Mouse (Mus musculus): ENCODE measurements around the gene Anapc15-ps. TPM values are rescaled to one million over a fixed set of nuclear protein-coding genes. Genes with fewer than 3 reads are reported as not detected.

Anapc15-ps gene
- total RNA-seq, 2 experiments from 2014 or later = not detected

DNA sequence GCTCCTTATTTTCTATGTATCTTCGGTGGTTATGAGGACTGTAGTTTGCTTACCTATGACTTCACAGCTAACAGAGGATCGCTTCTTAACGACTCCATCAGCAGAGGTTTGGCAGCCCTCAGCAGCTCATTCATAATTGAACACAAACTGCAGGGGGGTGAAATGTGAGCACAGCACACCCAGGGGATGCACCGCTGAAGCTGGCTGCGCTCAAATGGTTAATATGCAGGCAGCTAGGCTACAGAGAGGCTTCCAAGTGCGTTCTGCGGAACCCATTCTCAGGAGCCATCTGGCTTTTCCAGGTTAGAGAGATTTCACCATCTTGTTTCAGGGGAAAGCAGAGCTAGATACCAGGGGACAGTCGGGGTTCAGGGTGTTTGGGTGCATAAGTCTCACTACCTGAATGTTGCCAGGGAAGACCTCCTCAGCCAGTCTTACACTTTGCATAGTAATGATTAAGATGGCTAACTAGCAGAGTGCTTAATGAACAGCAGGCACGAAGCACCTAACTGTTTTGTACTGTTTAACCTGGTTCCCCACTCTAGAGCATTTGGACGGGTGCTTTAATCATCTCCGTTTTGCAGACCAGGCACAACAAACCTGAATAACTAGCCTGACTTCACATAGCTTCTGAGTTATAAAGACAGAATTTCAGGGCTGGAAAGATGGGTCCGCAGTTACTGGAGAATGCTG lies 21.5 kb upstream of the Anapc15-ps start:
- intact Hi-C loops (cut with DNase I) = no loop called here

DNA sequence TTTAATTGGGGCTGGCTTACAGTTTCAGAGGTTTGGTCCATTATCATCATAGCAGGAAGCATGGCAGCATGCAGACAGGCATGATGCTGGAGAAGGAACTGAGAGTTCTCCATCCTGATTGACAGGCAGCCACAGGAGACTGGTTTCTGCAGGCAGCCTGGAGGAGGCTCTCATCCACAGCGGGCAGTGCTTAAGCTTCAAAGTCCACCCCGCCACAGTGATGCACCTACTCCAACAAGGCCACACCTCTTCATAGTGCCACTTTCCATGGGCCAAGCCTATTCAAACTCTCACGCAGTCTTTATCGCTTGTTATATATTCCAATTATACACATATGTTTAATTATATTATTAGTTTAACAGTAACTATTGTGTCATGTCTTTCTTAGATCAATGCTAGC lies 18.1 kb upstream of the Anapc15-ps start:
- intact Hi-C loops (cut with DNase I) = no loop called here
- DNase-seq = no peak

More for the DNA sequence above, 21.5 kb upstream of the Anapc15-ps start:
- no peak for DNase-seq

DNA sequence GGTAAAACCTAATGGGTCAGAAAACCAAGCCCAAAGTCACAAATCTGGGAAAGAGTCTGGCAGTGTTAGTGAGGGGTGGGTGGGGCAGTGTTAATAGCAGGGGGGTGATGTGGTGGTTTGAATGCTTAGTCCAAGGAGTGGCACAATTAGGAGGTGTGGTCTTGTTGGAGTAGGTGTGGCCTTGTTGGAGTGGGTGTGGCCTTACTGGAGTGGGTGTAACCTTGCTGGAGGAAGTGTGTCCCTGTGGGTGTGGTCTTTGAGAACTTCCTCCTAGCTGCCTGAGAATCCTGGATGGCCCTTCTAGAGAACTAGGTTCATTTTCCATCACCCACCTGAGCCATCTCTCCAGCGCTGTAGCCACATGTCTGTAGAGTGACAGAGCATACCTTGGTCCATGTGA lies 16.6 kb upstream of the Anapc15-ps start:
- DNase-seq = no peak

DNA sequence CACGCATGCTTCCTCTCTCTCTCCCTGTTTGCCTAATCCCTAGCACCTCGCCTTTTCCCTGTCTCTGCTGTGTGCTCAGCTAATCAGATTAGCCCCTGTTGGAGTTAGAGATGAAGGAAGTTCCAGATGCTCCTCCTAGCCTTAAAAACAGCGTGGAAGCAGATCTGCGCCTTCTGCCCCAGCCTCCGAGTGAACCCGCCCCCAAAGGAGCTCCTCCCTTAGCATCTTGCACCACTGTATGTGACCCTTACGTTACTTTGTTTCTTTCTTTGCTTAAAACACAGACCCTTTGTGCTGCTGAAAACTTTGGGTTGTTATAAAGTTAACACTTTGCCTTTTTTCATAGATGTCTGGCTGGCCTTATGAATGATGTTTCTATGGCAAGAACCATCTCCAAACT lies 15.8 kb upstream of the Anapc15-ps start:
- DNase-seq = no peak
- intact Hi-C loops (cut with DNase I) = no loop called here

More for the DNA sequence above, 16.6 kb upstream of the Anapc15-ps start:
- intact Hi-C loops (cut with DNase I) = no loop called here

DNA sequence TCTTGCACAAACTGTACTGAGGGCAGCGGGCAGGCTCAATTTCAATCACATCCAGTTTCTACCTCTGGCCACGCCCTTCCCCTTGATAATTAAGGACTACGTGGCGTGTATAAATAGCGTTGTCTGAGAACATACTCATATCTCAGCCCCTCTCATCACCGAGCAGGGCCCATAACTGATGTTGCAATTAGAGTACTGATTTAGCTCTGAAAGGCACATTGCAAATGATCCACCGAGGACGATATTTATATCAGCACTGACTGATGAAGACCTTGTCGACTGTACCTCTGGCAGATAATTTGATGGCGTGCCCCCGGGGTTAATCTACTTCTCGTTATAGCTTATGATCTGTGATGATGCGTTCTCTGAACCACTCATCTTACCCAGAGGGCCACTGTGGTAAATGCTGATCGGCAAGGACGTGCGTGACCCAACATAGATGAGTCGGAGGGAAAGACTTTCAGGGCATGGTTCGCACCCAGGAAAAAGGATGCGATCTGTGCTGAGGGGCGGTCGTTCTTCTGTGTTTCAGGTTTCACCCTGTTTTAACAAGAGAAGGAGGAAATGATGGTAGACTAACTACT lies 14.4 kb upstream of the Anapc15-ps start:
- intact Hi-C loops (cut with DNase I) = no loop called here
- peak in 1 of 2 experiments; percentile 23 for DNase-seq

DNA sequence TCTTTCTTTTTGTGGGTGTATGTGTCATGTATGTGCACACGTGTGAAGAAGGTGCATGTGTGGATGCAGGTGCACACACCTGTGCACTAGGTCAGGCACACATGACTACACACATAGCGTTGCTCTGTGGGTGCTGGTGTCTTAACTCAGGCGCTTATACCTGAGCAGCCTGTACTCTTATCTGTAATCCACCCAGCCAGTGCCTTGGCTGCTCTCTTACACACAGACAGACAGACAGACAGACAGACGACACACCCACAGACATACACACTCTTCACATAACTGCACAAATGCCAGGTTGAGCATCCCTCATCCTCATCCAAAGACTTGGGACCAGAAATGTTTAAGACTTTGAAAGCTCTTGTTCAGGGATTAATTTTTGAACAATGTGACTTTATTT lies 12.8 kb upstream of the Anapc15-ps start:
- DNase-seq = no peak
- intact Hi-C loops (cut with DNase I) = no loop called here

DNA sequence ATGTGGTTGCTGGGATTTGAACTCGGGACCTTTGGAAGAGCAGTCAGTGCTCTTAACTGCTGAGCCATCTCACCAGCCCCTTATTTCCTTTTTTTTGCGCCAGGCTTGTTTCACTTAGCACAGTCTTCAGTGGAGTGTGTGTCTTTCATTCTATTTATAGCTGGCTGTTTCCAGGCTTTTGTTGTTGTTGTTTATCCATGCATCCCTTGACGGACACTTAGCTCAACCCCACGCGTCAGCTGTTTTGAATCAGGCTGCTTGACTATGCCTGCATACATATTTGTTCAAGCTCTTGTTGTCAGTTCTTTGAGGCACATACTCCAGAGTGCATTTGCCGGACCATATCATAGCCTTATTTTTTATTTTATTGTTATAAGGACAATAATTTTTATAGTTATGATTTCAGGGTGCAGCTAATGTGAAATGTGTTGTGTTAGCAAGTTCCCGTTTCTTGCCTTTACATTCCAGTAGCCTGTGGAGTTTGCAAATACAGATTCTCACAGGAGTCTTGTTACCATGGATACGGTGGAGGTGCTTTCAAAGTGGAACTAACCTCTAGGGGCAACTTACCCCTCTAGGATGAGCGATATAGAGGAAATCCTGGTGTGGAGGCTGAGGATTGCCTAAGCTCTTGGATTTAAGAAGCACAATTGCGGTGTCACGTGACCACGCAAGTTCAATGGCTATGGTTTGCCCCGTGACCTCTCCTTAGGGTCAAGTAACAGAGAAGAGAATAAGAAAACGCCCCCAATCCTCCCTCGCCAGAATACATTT lies 11.7 kb upstream of the Anapc15-ps start:
- intact Hi-C loops (cut with DNase I) = no loop called here
- DNase-seq = no peak

DNA sequence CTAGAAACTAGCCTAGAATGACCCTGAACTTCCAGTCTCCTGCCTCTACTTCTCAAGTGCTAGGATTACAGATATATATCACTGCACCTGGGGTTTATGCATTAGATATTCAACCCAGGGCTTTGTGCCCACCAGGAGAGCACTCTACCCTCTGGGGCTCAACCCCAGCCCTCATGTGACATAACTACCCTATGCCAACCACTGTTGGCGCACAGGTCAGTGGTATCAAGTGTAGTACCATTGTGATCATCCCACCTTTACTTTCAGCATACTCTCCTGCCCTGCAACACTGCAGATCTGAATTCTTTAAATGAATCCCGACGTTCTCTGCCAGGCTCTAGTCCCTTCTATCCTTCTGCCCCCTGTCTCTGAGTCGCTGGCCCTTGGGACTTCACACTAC lies 11.0 kb upstream of the Anapc15-ps start:
- DNase-seq = no peak
- intact Hi-C loops (cut with DNase I) = no loop called here

DNA sequence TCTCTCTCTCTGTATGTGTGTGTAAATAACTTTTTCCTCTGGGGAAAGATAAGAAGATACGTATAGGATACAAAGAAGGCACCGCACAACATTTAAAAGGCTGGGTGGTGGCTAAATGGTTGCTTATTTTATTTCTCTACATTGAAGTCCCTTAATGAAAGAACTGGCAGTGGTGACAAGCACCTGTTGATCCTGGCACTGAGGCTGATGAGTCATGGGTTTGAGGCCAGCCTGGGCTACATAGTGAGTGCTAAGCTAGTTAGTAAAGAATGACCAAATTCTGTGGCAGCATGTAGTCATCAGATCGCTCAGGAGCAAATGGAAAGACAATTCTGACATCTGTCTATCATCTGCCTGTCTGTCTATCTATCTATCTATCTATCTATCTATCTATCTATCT lies 10.5 kb upstream of the Anapc15-ps start:
- no peak for DNase-seq
- intact Hi-C loops (cut with DNase I) = no loop called here

DNA sequence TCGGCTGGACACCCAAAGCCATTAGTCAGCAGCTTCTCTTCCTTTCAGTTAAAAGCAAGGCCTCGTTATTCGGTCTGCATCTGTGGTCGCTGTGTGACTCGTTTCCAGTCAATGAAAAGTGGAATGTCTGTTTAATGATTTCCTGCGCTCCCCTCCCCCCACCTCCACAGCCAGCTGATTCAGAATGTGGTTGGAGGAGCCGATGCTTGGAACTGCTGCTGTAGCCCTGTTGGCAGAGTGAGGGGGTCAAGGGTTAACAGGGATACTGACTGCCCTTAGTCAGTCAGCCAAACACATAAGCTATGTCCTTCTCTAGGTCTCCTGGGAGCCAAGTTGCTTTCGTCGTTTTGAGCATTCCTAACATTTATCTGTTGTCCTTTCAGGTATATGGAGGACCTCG lies 9.7 kb upstream of the Anapc15-ps start:
- intact Hi-C loops (cut with DNase I) = no loop called here
- DNase-seq = no peak

DNA sequence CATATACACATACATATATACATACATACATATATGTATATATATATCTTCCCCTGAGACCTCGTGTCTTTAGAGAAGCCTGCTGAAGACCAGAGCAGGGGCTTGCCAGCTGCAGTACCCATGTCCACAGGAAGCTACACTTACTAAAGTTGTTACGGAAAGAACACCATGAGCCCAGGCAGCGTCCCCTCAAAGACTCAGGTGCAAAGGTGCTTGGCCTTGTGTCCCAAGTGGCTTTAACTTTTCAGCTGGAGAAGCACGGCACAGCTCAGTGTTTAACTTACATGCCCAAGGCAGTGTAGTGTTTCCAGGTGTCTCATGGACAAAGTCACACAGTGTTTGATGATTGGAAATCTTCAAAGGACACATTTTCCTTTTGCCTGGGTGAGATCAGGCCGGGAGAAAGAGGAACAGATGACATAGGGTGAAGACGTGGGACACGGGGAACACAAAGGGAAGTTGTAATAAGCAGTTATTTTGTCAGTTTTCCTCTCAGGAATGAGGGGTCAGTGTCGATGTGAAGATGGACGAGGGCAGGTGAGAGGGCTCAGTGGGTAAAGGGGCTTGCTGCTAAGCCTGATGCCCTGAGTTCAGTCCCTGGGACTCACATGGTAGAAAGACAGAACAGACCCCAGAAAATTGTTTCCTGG lies 9.0 kb upstream of the Anapc15-ps start:
- DNase-seq = no peak
- intact Hi-C loops (cut with DNase I) = no loop called here

DNA sequence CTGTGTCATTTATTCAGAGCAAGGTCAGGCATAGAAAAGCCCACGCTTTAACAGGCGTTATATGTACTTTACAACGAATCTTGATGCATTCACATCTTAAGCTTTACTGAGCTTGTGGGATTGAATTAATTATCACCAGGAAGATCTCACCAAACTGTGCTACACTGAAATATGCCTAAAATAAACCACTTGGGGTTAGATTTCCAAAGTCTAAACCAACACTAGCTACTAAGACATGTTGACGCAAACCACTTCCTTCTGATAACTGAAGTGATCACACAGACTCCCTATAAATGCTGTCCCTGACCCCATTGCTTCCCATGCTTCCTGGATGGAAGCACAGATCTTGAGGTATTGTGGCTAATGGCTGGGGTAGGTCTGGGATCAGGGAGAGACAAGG lies 8.2 kb upstream of the Anapc15-ps start:
- DNase-seq = no peak
- intact Hi-C loops (cut with DNase I) = no loop called here

DNA sequence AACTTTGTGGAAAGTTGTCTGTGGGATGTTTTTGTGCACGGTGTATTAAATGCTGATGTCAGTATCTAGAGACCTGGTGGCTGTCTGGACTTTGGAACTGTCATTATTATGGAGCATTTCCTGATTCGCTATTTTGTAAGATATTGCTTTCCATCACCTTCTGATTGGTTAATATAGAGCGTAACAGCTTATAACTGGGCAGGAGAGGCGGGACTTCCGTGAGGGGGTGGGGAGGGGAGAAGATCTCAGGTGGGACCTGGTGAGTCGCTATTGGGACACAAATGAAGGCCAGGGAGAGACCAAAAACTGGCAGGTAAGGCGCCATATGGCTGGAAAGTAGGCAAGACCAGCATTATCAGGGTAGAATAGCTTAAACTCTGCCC lies 7.8 kb upstream of the Anapc15-ps start:
- intact Hi-C loops (cut with DNase I) = no loop called here

DNA sequence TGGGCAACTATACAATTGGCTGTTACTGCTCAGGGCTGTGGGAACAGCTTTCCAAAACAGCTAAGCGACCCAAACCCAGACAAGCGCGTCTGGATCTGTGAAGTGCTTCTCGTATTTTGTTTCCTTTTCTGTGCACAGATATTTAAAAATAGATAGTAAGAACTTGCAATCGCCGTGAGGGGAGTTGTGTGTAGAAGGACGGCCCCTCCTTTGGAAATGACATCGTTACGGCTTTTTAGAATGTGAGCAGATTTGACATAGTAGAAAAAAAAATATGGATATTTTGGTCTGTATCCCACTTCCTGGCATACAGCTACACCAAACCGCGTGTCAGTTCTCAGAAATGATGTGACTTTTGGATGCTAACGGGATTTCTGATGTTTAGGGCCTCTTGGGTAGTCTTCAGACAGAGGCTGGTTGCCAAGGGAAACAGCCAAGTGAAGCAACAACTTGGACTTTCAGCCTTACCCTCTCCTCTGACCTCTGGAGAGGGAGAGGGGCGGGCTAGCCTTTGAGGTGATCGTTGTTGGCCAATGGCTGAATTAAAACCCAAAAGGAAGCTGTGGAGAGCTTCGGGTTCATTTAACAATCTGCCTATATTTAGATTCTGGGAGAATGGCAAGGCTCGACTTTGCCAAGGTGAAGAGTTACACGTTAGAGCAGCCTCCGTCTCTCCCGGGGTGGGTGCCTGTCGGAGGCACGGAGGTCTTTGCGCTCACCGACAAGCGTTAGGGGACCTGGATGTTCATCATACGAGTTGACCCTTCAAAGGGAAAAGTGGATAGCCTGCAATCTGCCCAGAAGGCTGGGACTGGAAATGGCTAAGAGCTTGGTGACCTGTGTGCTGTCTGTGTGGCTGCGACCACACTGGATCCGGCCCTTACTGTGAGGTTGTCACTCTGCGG lies 7.2 kb upstream of the Anapc15-ps start:
- peak; percentile 50 for DNase-seq
- intact Hi-C loops (cut with DNase I) = no loop called here

More for the DNA sequence above, 7.8 kb upstream of the Anapc15-ps start:
- DNase-seq = peak in 1 of 2 experiments; percentile 18

DNA sequence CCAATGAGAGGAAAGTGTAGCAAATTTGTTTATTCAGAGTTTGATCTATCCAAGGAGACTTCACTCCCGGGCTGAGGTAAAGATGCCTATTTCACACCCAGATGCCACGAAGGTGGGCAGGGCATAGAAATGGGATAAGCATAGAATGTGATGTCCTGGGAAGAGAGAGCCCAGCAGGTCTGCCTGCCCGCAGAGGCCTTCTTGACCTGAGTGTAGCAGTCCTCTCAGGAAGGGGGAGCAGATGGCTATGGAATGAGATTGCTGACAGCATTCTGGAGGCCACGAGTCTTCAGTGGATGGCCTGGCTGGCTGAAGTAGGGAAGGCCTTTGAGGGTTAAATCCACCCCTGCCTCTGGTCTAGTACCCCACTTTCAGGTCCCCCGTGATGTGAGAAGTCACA lies 5.9 kb upstream of the Anapc15-ps start:
- intact Hi-C loops (cut with DNase I) = loop anchor here (5.0 kb wide), 2 partner anchors 98 to 178 kb away; no protein-coding TSS in a partner anchor
- no peak for DNase-seq

DNA sequence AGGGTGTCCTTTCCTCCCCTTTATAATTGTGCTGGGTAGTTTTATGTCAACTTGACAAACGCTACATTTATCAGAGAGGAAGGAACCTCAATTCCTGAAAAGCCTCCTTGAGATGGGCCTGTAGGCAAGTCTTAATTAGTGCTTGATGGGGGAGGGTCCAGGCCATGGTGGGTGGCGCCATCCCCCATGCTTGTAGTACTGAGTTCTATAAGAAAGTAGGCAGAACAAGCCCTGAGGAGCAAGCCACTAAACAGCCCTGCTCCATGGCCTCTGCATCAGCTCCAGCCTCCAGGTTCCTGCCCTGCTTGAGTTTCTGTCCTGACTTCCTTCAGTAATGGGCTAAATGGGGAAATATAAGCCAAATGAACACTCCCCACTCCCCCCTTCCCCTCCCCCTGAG lies 5.4 kb upstream of the Anapc15-ps start:
- DNase-seq = no peak
- intact Hi-C loops (cut with DNase I) = loop anchor here (5.0 kb wide), 2 partner anchors 99 to 179 kb away; no protein-coding TSS in a partner anchor

DNA sequence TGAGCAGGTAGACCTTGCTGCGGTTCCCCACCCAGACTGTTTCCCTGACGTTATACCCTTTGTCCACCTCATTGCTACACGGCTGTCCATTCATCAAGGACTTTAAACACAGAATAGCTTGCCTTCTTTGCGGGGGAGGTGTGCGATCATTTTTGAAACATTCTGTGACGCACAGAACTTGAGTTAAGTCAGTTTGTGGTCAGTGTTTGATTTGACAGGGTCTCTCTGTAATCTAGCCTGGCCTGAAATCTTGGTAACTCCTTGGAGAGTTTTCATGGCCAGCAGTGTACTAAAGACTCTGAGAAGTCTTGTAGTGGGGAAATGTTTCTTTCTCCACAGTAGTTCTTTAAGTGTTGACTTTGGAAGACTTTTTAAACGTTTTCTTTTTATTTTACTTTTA lies 5.0 kb upstream of the Anapc15-ps start:
- DNase-seq = peak in 1 of 2 experiments; percentile 31
- intact Hi-C loops (cut with DNase I) = loop anchor here (5.0 kb wide), 2 partner anchors 99 to 179 kb away; no protein-coding TSS in a partner anchor

DNA sequence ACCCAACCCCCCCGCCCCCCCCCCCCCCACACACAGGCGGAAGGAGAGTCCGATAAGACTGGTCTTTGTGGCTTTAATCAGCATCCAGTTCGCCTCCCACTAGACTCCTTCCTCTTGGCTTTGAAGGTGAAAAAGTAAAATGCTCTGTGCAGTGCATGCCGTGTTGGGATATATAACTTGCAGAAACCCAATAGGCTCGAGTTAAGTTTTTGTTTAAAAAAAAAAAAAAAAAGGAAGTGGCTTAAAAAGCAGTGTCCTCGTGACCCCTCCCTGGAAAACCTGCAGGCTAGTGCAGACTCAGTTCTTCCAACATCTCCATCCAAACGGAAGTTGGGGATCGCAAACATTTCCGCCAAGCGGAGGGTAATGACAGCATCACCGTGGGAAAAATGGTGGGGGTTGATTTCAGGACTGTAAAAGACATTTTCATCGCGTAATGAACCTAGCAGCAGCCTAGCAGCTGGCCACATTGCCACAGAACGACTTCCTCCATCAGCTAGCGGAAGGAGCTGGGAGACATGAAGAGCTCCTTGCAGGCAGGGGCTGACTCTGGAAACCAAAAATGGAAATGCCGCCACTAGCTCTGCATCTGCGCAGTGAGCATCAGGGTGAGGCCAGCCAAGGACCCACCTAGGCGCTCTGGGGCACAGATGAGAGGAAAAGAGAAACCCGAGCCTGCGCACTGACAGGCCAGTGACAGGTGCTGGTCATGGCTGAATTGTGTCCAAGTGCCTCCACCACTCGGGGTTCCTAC lies 4.3 kb upstream of the Anapc15-ps start:
- DNase-seq = peak; percentile 83 to 86
- intact Hi-C loops (cut with DNase I) = loop anchor here (2.0 to 5.0 kb wide), 5 partner anchors 19 to 180 kb away; no protein-coding TSS in a partner anchor

DNA sequence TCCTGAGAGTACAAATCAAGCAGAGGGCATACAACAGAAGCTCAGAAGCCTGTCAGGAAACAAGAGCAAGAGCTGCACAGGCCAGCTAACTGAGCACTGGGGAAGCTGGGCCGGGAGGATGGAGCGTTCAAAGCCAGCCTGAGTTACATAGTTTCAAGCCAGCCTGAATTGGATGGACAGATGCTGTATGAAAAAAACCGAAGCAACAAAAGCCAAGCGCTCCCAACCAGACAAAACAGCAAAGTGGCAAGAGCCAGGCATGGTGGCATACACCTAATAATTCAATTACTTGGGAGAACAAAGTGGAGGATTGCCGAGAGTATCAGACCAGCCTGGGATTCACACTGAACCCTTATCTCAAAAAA lies 3.7 kb upstream of the Anapc15-ps start:
- DNase-seq = no peak
- intact Hi-C loops (cut with DNase I) = loop anchor here (2.0 to 5.0 kb wide), 5 partner anchors 18 to 180 kb away; no protein-coding TSS in a partner anchor
